ENCODE assay signal across 8 mouse cellular contexts in genomic region chr19:11911603-11912002, GRCm38 (mm10). TPM values are rescaled to one million over a fixed set of nuclear protein-coding genes. Genes with fewer than 3 reads are reported as not detected.
DNase-seq lines count a peak whose midpoint lies in the region; ATAC-seq and TF ChIP-seq lines count a peak whose summit lies in the region.

No protein-coding gene starts in this region.

- peak; percentile 85 for TF ChIP-seq EP300 in heart, postnatal 0 days (IDR thresholded peaks at IDR 0.05; ENCODE audit: low read depth)

- TF ChIP-seq CTCF in C2C12 (IDR thresholded peaks at IDR 0.05; ENCODE audit: control insufficient read depth, insufficient read depth, insufficient read length): no peak
- no peak for TF ChIP-seq CTCF in heart, postnatal 0 days (IDR thresholded peaks at IDR 0.05; ENCODE audit: low read depth)

- peak; percentile 54 for ATAC-seq in heart, postnatal 0 days (ENCODE audit: insufficient read depth, low read depth)
- peak; percentile 17 for ATAC-seq in limb, embryonic 14.5 days (ENCODE audit: low FRiP score, low read depth)
- ATAC-seq in midbrain, embryonic 16.5 days: peak; percentile 53

- H3K4me3 ChIP-seq in heart, embryonic 10.5 days: peak overlapping the region; percentile 83
- H3K4me3 ChIP-seq in C2C12 (ENCODE audit: insufficient read depth, poor library complexity, severe bottlenecking): peak overlapping the region; percentile 78
- peak overlapping the region; percentile 96 for H3K4me3 ChIP-seq in heart, postnatal 0 days (ENCODE audit: low read depth, low read length)
- peak overlapping the region; percentile 82 for H3K4me3 ChIP-seq in limb, embryonic 14.5 days (replicated peaks; ENCODE audit: low read length)
- peak overlapping the region; percentile 93 for H3K4me3 ChIP-seq in midbrain, embryonic 16.5 days (ENCODE audit: low read depth, low read length)

- H3K9ac ChIP-seq in heart, postnatal 0 days (replicated peaks; ENCODE audit: low read depth, low read length): peak overlapping the region; percentile 60
- H3K9ac ChIP-seq in limb, embryonic 14.5 days (ENCODE audit: low read depth, low read length, severe bottlenecking): peak overlapping the region; percentile 85
- peak overlapping the region; percentile 83 for H3K9ac ChIP-seq in midbrain, embryonic 16.5 days (ENCODE audit: low read depth, low read length)

- H3K79me3 ChIP-seq in C2C12 (ENCODE audit: low read depth): peaks cover 34% of the 10 kb centered on the region

- H3ac ChIP-seq in C2C12 (ENCODE audit: control insufficient read depth, insufficient read length, low read depth): peak overlapping the region; percentile 69

- peaks cover 14% of the 10 kb centered on the region for H3K36me3 ChIP-seq in heart, embryonic 10.5 days
- peaks cover 24% of the 10 kb centered on the region for H3K36me3 ChIP-seq in C2C12 (ENCODE audit: control insufficient read depth, insufficient read depth)
- H3K36me3 ChIP-seq in heart, postnatal 0 days (replicated peaks; ENCODE audit: control insufficient read depth, insufficient read depth, low read length): peaks cover 10% of the 10 kb centered on the region; the same call in 1 of the 2 replicates
- H3K36me3 ChIP-seq in limb, embryonic 14.5 days (ENCODE audit: control insufficient read depth, insufficient read depth, low read length): peaks cover 16% of the 10 kb centered on the region; the same call in 1 of the 2 replicates
- peaks cover 10% of the 10 kb centered on the region; the same call in 1 of the 2 replicates for H3K36me3 ChIP-seq in midbrain, embryonic 16.5 days (ENCODE audit: control insufficient read depth, insufficient read depth, low read length)

- peak overlapping the region; percentile 96 for H3K27ac ChIP-seq in heart, embryonic 10.5 days
- H3K27ac ChIP-seq in heart, postnatal 0 days (ENCODE audit: low read depth): peak overlapping the region; percentile 95
- peak overlapping the region; percentile 90 for H3K27ac ChIP-seq in limb, embryonic 14.5 days (replicated peaks; ENCODE audit: low read depth, low read length)
- peak overlapping the region; percentile 92 for H3K27ac ChIP-seq in midbrain, embryonic 16.5 days (ENCODE audit: low read length)

- H3K27me3 ChIP-seq in heart, embryonic 10.5 days (ENCODE audit: insufficient read depth, poor library complexity, severe bottlenecking): no peaks in the 10 kb centered on the region
- no peaks in the 10 kb centered on the region for H3K27me3 ChIP-seq in C2C12 (ENCODE audit: control insufficient read depth, insufficient read depth, insufficient read length)
- H3K27me3 ChIP-seq in heart, postnatal 0 days (ENCODE audit: control insufficient read depth, insufficient read depth, low read length): no peaks in the 10 kb centered on the region
- no peaks in the 10 kb centered on the region for H3K27me3 ChIP-seq in limb, embryonic 14.5 days (ENCODE audit: control insufficient read depth, insufficient read depth, low read length)
- no peaks in the 10 kb centered on the region for H3K27me3 ChIP-seq in midbrain, embryonic 16.5 days (ENCODE audit: control insufficient read depth, insufficient read depth, low read depth, low read length)

- DNase-seq in heart, embryonic 10.5 days (ENCODE audit: low spot score): peak; percentile 77
- DNase-seq in heart, adult 9 months (ENCODE audit: low spot score in 2 of 2): no peak
- peak; percentile 25 for DNase-seq in adrenal gland, postnatal 25 days
- no peak for DNase-seq in heart, postnatal 0 days (ENCODE audit: low spot score)
- no peak for DNase-seq in limb, embryonic 14.5 days (ENCODE audit: low spot score)
- no peak for DNase-seq in B cell, adult 2 months

- TF ChIP-seq POLR2A in limb, embryonic 14.5 days (IDR thresholded peaks at IDR 0.05; ENCODE audit: borderline replicate concordance, extremely low read depth, insufficient read depth, insufficient read length): no peak

- H3K79me2 ChIP-seq in C2C12 (ENCODE audit: control insufficient read depth, insufficient read depth): peaks cover 48% of the 10 kb centered on the region

- H3K4me1 ChIP-seq in heart, embryonic 10.5 days: peaks cover 12% of the 10 kb centered on the region; the same call in 1 of the 2 replicates
- peaks cover 15% of the 10 kb centered on the region for H3K4me1 ChIP-seq in heart, postnatal 0 days (ENCODE audit: control insufficient read depth, insufficient read depth)
- H3K4me1 ChIP-seq in limb, embryonic 14.5 days (ENCODE audit: control insufficient read depth, insufficient read depth, low read length): peaks cover 9% of the 10 kb centered on the region
- H3K4me1 ChIP-seq in midbrain, embryonic 16.5 days (ENCODE audit: control insufficient read depth, insufficient read depth, low read length): peaks cover 31% of the 10 kb centered on the region

- WGBS in heart, embryonic 10.5 days: 2% methylated on average over 17 of the region's 17 CpGs
- WGBS in heart, postnatal 0 days: 4% methylated on average over 17 of the region's 17 CpGs
- 3% methylated on average over 17 of the region's 17 CpGs for WGBS in limb, embryonic 14.5 days
- WGBS in midbrain, embryonic 16.5 days: 5% methylated on average over 17 of the region's 17 CpGs

- H3K9me3 ChIP-seq in heart, embryonic 10.5 days: no peaks in the 10 kb centered on the region
- H3K9me3 ChIP-seq in heart, postnatal 0 days (replicated peaks; ENCODE audit: control insufficient read depth, low read length): no peaks in the 10 kb centered on the region
- no peaks in the 10 kb centered on the region for H3K9me3 ChIP-seq in limb, embryonic 14.5 days (ENCODE audit: control insufficient read depth, low read length)
- no peaks in the 10 kb centered on the region for H3K9me3 ChIP-seq in midbrain, embryonic 16.5 days (replicated peaks; ENCODE audit: control insufficient read depth, low read length, poor library complexity, severe bottlenecking)

- H3K4me2 ChIP-seq in heart, postnatal 0 days (ENCODE audit: low read depth, low read length): peak overlapping the region; percentile 81
- H3K4me2 ChIP-seq in limb, embryonic 14.5 days (replicated peaks; ENCODE audit: low read depth, low read length, severe bottlenecking): peak overlapping the region; percentile 77
- peak overlapping the region; percentile 64 for H3K4me2 ChIP-seq in midbrain, embryonic 16.5 days (ENCODE audit: low read length)

TF ChIP-seq in C2C12, 6 proteins besides CTCF, POLR2A, EP300 and RAD21 (continues in another document):
- no peak for TF ChIP-seq MAX (IDR thresholded peaks at IDR 0.05)

RNA-seq across cellular contexts. Expression of gene Patl1, which starts 0.6 kb away (rescaled TPM):
- polyA plus RNA-seq in heart, embryonic 10.5 days (2016; fragmentation: Nextera tagmentation; extraction: Ambion mirVana): 19.8 and 20.6 TPM in 2 replicates
- polyA plus RNA-seq in C2C12 (2012; fragmentation: generic; extraction: Trizol): 13.3 TPM
- 28.9 and 30.0 TPM in 2 replicates for total RNA-seq in adrenal gland, postnatal 25 days (2021)
- total RNA-seq in heart, postnatal 0 days (2014; rRNA removed; ENCODE audit: low replicate concordance): 12.9 and 14.7 TPM in 2 replicates
- polyA plus RNA-seq in heart, postnatal 0 days (2015; fragmentation: Nextera tagmentation; extraction: Ambion mirVana): 10.0 and 11.5 TPM in 2 replicates
- 38.5 and 45.1 TPM in 2 replicates for polyA plus RNA-seq in limb, embryonic 14.5 days (2012; rRNA removed)
- 18.9 and 19.6 TPM in 2 replicates for polyA plus RNA-seq in limb, embryonic 14.5 days (2014; fragmentation: Nextera tagmentation; extraction: Ambion mirVana)
- polyA plus RNA-seq in midbrain, embryonic 16.5 days (2015; fragmentation: Nextera tagmentation; extraction: Ambion mirVana): 15.8 and 18.5 TPM in 2 replicates

RNA-seq across cellular contexts. Expression of gene Olfr1420, which starts 25.2 kb away (rescaled TPM):
- polyA plus RNA-seq in heart, embryonic 10.5 days (2016; fragmentation: Nextera tagmentation; extraction: Ambion mirVana): 0.06 and 0.11 TPM in 2 replicates
- polyA plus RNA-seq in C2C12 (2012; fragmentation: generic; extraction: Trizol): not detected
- total RNA-seq in adrenal gland, postnatal 25 days (2021): not detected in 2 replicates
- not detected in 2 replicates for total RNA-seq in heart, postnatal 0 days (2014; rRNA removed; ENCODE audit: low replicate concordance)
- polyA plus RNA-seq in heart, postnatal 0 days (2015; fragmentation: Nextera tagmentation; extraction: Ambion mirVana): 0.11 TPM in 1 of 2 replicates, not detected in the other
- polyA plus RNA-seq in limb, embryonic 14.5 days (2012; rRNA removed): not detected in 2 replicates
- not detected in 2 replicates for polyA plus RNA-seq in limb, embryonic 14.5 days (2014; fragmentation: Nextera tagmentation; extraction: Ambion mirVana)
- polyA plus RNA-seq in midbrain, embryonic 16.5 days (2015; fragmentation: Nextera tagmentation; extraction: Ambion mirVana): 0.06 and 0.14 TPM in 2 replicates

RNA-seq across cellular contexts. Expression of gene Olfr1419, which starts 36.7 kb away (rescaled TPM):
- not detected in 2 replicates for polyA plus RNA-seq in heart, embryonic 10.5 days (2016; fragmentation: Nextera tagmentation; extraction: Ambion mirVana)
- polyA plus RNA-seq in C2C12 (2012; fragmentation: generic; extraction: Trizol): not detected
- not detected in 2 replicates for total RNA-seq in adrenal gland, postnatal 25 days (2021)
- total RNA-seq in heart, postnatal 0 days (2014; rRNA removed; ENCODE audit: low replicate concordance): not detected in 2 replicates
- not detected in 2 replicates for polyA plus RNA-seq in heart, postnatal 0 days (2015; fragmentation: Nextera tagmentation; extraction: Ambion mirVana)
- polyA plus RNA-seq in limb, embryonic 14.5 days (2012; rRNA removed): 0.06 TPM in 1 of 2 replicates, not detected in the other
- polyA plus RNA-seq in limb, embryonic 14.5 days (2014; fragmentation: Nextera tagmentation; extraction: Ambion mirVana): not detected in 2 replicates
- not detected in 2 replicates for polyA plus RNA-seq in midbrain, embryonic 16.5 days (2015; fragmentation: Nextera tagmentation; extraction: Ambion mirVana)

RNA-seq across cellular contexts. Expression of gene Olfr1418, which starts 50.7 kb away (rescaled TPM):
- polyA plus RNA-seq in heart, embryonic 10.5 days (2016; fragmentation: Nextera tagmentation; extraction: Ambion mirVana): not detected in 2 replicates
- polyA plus RNA-seq in C2C12 (2012; fragmentation: generic; extraction: Trizol): not detected
- not detected in 2 replicates for total RNA-seq in adrenal gland, postnatal 25 days (2021)
- total RNA-seq in heart, postnatal 0 days (2014; rRNA removed; ENCODE audit: low replicate concordance): not detected in 2 replicates
- polyA plus RNA-seq in heart, postnatal 0 days (2015; fragmentation: Nextera tagmentation; extraction: Ambion mirVana): not detected in 2 replicates
- polyA plus RNA-seq in limb, embryonic 14.5 days (2012; rRNA removed): not detected in 2 replicates
- not detected in 2 replicates for polyA plus RNA-seq in limb, embryonic 14.5 days (2014; fragmentation: Nextera tagmentation; extraction: Ambion mirVana)
- polyA plus RNA-seq in midbrain, embryonic 16.5 days (2015; fragmentation: Nextera tagmentation; extraction: Ambion mirVana): not detected in 2 replicates

RNA-seq across cellular contexts. Expression of gene Osbp, which starts 54.1 kb away (rescaled TPM):
- polyA plus RNA-seq in heart, embryonic 10.5 days (2016; fragmentation: Nextera tagmentation; extraction: Ambion mirVana): 4.7 and 5.8 TPM in 2 replicates
- 14.3 TPM for polyA plus RNA-seq in C2C12 (2012; fragmentation: generic; extraction: Trizol)
- 91.9 and 111 TPM in 2 replicates for total RNA-seq in adrenal gland, postnatal 25 days (2021)
- total RNA-seq in heart, postnatal 0 days (2014; rRNA removed; ENCODE audit: low replicate concordance): 32.7 and 43.2 TPM in 2 replicates
- 4.7 and 5.1 TPM in 2 replicates for polyA plus RNA-seq in heart, postnatal 0 days (2015; fragmentation: Nextera tagmentation; extraction: Ambion mirVana)
- polyA plus RNA-seq in limb, embryonic 14.5 days (2012; rRNA removed): 33.4 and 37.5 TPM in 2 replicates
- 10.9 and 11.7 TPM in 2 replicates for polyA plus RNA-seq in limb, embryonic 14.5 days (2014; fragmentation: Nextera tagmentation; extraction: Ambion mirVana)
- 3.3 and 3.6 TPM in 2 replicates for polyA plus RNA-seq in midbrain, embryonic 16.5 days (2015; fragmentation: Nextera tagmentation; extraction: Ambion mirVana)

Comparison
In these comparisons a context has a peak if more than half of its experiments do, and no peak if none do; other contexts are left out.
1. DNase-seq: peak in heart, embryonic 10.5 days (single experiment) and adrenal gland, postnatal 25 days (single experiment); none in heart, adult 9 months (0 of 2), heart, postnatal 0 days (single experiment), limb, embryonic 14.5 days (single experiment) and B cell, adult 2 months (0 of 2).
2. Peak in every context shown above with its lines, with median percentiles within 50 percentile points of each other: H3K27ac ChIP-seq, H3K4me3 ChIP-seq, ATAC-seq, H3K4me2 ChIP-seq and H3K9ac ChIP-seq.